Mouse (Mus musculus): ENCODE measurements around the gene Teddm1b.
"Not testable (repeated sequence)": the region's sequence is repeated elsewhere in the genome, so short reads cannot be mapped to it uniquely, and the experiment has no call there.

Gene Teddm1b

DNA sequence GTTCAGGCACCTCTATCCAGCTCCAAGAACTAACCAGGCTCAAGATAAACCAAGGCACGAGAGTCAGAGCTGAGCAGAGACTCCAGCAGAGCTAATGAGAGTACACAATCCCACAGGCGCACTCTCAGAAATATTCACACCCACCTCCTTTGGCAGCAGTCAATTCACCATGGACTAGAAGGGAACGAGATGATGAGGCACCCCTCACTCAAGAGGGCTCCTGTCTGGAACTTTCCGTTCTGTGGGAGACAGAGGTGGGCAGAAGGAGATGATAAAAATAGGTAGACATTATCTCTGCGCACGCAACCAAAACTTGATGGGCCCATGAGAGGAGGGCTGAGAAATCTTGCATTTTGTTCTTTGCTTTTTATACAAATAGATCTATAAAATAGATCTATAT lies at the start of gene Teddm1b:
Teddm1b (plus strand) TSS at position 301 of the 400 bp plus-strand sequence.
- DNase-seq, result no peak

DNA sequence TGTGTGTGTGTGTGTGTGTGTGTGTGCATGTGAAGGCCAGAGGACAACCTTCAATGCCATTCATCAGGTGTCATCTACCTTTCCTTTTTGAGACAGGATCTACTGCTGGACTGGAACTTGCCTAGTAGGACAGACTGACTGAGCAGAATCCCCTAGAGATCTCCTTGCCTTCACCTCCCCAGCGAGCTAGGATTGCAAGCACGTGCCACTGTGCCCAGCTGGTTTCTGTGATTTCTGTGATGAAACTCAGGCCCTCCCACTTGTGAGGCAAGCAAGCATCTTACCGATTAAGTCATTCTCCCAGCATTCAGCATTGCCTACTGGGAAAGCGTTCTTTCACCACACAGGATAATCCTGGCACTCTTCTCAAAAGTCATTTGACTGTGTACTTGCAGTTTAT lies 43.4 kb upstream of the Teddm1b start:
- DNase-seq, result no peak

DNA sequence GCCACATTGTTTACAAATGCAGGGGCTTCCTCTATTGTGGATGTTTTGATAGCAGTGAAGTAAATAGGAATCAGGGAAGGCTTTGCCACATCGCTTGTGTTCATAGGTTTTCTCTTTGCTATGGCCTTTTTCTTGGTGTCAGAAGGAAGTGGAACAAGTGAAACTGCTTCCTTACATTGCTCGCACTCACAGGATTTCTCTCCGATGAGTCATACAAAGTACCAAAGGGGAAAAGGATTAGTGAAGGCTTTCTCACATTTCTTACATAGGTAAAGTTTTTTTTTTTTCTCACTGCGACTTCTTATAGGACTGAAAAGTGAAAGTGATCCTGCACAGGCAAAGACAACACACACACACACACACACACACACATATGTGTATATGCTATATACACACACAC lies 38.1 kb upstream of the Teddm1b start:
- no peak for DNase-seq

DNA sequence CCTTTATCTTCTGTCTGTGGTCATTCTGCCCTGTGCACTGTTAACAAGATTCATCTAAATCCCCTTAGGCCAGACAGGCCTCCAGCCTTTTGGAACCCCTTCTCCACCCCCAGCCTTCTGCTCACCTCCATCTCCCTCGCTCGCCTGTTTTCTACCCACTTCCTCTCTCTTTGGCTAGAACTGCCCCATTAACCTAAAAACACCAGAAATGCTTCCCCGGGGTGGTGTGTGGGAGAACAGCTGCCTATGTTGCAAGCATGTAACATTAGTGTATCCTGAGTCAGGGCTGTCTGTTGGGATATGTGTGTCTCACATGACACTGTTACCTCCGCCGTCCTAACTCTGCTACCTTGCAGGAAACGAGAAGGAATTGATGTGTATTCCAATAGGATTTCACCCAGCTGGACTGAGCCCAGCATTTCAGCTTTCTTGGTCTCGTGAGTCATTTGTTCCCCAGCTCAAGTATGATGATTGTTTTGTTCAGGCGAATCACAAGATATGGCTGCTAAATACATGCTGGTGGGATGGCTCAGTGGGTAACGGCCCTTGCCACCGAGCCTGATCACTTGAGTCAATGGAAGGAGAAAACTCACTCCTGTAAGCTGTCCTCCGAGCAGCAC lies 31.9 kb upstream of the Teddm1b start:
- no peak for DNase-seq

DNA sequence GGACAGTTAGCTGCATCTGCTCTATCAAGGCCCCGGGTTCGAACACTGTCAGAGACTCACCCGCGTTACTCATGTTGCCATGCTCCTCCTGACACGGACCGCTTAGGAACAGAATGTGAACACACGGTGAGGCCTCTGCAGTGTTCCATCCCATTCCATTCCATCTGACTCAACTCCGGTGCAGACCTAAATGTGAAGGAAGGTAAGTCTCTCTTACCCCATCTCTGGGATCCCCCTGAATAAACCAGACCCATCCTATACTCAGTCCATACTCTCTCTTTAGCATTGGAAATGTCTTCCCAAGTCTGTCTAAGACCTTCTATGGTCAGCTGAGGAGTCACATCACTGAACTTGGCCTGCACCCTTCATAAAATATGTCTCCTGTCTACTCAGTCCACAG lies 30.1 kb upstream of the Teddm1b start, which contains the start of gene Rgsl1:
Rgsl1 (minus strand) TSS at position 101 of the 400 bp plus-strand sequence.
- no peak for DNase-seq

DNA sequence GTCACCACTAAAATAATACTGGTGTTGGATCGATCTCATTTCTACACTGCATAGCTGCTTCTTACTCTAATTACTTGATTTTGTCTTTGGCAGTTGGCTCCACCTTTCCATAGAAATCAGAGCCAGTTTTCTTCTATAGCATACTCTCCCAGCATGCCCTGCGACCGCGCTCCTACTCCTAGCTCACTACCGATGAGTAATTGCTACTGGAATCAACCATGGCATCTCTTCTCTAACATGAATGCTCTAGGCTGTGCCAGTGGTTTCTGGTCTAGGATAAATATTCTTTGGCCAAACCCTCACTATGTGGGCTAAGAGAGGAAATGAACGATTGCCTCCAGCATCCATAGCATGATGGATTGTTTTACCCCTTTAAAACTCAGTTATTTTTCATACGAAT lies 27.7 kb upstream of the Teddm1b start:
- no peak for DNase-seq

DNA sequence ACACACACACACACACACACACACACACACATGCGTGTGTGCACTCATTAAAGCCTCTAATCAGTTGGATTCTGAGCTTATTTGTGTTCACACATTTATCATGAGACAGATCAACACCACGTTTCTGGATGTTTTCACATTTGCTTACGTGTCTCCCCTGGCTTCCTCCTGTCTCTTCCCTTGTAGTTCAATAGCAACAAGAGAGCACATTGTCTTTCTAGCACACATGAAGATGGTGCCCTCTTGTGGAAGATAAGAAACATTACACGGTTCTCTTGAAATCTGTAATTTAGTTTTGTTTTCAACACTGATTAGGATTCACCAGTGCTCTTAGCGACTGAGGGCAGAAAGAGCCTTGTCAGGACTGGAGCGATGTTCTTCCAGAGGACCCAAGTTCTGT lies 27.3 kb upstream of the Teddm1b start:
- peak; percentile 72 for DNase-seq

DNA sequence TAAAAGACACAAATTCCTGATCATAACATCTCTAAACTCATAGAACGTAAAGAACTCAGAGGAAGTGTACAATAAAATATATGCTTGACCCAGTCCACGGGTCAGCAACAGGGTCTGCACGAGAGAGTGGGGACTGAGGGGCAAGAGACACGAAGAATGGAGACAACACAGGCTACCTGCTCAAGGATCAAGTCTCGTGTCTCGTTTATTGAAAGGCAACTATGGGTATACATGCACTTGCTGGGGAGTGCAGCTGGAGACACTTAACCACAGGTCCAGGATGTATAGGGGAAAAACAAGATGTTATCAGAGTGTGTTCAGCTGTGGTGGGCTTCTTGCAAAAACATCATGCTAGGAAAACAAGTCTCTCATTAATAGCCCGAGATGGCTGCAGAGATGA lies 21.4 kb upstream of the Teddm1b start:
- not testable (repeated sequence) for DNase-seq

DNA sequence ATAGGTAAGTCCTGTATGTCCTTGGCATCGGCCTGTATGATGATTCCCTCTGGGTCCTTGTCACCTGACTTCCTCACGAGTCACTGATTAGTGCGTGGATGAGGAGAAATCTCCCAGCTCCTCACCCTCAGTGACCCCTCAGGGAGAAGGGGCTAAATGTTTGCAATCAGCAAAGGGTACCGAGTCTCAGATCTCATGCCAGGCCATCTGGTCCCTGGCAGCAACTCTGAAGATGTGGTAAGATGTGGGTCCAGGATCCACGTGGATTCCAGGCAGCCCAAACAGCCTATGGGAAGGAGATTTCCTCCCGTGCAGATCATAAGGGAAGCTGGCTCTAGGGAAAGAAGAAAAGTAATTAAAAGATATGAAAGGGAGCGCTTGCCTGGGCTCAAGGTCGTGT lies 18.2 kb upstream of the Teddm1b start:
- DNase-seq, result no peak

DNA sequence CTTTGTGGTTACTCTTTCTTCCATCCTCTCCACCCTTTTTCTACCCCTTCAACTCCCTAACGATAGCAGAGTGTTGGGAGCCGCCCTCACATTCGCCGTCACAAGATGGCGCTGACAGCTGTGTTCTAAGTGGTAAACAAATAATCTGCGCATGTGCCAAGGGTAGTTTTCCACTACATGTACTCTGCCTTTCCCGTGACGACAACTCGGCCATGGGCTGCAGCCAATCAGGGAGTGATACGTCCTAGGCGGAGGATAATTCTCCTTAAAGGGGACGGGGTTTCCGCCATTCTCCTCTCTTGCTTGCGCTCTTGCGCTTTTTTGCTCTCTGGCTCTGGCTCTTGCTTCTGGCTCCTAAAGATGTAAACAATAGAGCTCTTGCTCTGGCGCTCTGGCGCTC lies 6.2 kb downstream of the Teddm1b start:
- not testable (repeated sequence) for DNase-seq

DNA sequence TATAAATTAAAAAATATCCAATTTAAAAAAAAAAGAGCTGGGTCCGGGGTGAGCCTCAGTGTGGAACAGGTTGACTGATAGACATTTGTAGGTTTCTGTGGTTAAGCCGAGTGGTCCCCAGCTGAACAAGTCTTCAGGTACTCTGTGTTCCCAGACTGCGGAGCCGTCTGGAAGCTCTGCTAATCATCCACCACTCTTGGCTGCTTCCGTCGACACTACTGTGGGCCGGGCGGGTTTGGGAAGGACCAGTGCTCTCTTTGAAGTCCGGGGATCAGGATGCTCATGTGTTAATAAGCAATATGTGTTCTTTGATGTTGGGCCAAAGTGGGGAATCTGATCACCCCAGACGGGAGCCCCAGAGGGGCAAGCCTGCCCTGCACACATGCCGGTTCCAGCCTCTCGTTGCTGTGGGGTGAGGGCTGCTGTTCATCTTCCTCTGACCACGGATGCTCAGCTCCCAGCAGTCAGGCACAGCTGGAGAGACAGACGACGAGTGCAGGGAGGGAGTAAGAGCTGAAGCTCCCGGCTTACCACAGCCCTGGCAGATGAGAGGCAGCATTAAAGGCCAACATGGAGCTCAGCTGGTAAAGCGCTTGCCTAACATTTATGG lies 12.0 kb downstream of the Teddm1b start:
- DNase-seq, result peak; percentile 8

DNA sequence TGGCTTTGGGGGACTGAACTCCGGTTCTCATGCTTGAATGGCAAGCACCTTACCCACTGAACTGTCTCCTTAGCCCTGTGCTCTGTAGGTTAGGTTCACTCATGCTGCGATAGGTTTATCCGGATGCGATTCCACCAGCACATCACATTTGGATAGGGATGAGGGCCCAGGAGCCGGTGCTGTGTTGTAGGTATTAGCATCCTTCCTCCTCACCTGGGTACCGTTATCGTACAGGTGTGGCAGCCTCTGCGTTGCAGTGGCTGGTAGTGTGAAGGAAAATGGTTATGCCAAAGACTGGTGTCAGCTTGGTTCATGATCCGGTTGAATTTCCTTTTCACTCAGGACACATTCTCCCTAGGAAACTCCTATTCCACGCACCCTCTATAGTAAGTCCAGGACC lies 16.0 kb downstream of the Teddm1b start:
- DNase-seq, result no peak

DNA sequence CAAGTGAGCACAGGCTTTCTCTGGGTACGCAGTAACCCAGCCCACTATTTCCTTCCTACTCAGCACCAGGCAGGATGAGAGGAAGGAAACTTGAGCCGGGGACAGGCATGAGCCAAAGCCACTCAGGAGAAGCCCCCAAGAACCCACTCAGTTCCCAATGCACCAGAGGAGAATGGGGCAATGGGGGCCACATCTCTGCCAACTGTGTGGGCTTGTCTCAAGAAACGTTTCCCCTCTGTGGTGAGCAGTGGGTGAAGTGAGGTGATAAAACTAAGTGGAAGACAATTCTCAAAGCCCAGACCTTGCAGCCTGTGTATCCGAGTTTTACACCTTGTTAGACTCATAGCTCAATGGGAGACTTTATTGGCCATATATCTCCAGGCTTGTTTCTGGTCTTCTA lies 17.3 kb downstream of the Teddm1b start, which contains the start of gene Teddm1a:
Teddm1a (plus strand) TSS at position 301 of the 400 bp plus-strand sequence.
- DNase-seq, result no peak

DNA sequence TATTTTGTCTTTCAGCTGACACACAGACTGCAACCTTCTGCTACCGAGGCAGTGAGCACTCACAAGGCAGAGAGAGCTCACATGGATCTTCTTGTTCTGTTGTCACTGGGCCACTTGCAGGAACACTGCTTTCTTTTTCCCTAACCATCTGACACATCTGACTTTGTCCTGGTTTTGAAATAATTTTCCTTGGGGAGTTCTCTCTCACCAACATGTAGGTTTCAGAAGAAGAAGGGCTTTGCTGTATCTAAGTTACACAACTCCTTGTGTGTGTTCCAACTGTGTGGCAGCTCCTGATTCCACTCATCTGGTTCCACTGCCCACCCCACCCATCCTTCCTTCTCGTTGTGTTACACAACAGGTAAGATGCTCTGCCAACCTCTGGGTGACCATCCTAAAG lies 19.6 kb downstream of the Teddm1b start:
- DNase-seq, result no peak

DNA sequence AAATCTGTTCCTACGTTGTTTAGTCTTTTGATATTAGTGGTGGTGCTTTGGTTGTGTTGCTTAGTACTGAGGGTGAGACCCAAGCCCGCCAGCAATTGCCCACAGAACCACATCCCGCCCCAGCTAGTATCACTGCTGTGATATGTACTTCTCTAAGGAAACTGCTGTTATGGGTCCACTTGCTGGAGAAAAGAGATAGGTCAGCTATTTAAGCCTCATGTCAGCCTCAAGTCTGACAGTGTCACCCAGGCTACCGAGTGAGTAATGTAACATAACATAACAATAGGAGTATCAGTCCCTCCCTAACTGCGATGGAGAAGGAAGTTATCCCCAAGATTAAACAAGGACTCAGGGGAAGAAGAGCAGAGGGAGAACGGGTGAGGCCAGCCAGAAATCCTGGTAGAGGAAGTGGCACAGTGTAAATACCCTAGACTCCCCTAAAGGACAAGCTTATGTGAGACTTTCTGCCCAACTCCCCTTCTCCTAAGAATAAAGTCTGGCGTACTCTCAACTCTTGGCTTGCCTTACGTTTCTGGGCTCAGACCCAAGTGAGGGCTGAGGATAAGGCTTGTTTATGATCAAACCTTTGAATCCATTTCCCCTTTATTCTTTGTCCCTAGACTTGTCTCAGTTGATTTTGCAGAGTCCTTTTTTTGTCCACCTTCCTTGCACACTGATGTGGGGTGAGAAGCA lies 20.2 kb downstream of the Teddm1b start:
- no peak for DNase-seq

DNA sequence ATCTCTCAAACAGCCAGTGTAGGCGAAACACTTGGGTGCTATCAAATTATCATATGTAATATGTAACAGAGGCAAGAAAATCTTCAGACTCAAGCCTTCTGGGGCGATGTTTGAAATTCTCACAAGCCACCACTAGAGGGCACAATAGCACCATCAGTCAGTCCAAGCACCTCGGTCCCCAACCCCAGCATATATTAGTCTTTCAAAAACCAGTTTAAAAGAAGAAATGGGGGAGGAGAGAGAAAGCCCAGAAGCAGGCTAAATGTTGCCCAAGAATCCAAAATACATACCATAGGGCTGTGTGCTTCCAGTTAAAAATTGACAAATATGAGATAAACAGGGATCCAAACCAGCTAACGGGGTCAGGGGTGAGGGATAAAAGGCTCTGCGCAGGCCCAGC lies 20.8 kb downstream of the Teddm1b start:
- peak; percentile 81 for DNase-seq

DNA sequence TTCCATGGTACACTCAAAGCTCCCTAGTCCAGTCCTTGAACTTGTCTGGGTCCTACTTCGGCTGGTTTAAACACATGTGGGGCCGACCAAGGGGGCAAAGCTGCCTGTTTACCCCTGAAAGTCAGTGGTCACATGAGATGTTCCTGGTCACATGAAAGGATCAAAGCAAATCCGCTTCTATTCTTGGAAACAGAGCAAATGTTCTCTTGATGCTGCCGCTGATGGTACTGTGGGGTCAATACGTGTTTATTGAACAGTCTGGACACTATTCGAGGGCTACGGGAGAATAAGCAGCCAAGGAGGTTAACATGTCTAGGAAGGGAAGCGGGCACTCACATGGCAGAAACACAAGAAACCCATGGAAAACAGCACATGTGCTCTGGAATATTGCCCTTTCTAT lies 23.1 kb downstream of the Teddm1b start:
- DNase-seq, result no peak

DNA sequence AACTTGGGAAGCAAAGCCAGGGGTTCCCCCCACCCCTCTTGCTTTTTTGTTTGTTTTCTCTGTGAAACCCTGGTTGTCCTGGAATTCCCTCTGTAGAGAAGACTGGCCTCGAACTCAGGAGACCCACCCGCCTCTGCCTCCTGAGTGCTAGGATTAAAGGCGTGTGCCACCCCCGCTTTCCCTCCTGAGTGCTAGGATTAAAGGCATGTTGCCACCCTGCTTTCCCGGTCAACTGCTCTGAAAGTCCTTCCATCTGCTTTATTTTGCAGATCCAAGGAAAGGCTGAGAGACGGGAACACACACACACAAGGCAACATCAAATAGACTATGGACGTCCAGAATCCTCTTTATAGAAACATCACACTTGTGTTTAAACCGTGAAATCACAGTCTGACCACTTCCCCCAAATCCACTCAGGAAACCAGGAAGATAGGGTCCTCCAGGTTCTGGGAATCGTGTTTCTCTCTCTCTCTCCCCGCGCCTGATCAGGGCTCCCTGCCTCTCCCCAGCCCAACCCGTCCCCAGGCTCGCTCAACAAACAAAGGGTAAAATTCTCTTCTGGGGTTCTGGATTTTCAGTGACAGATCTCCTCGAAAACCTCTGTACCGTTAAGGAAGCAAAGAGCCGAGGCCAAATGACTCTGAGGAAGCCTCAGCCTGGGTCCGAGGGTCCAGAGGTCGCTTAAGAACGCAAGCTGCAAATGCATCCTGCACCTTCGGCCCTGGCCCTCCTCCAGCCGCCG lies 25.0 kb downstream of the Teddm1b start:
- DNase-seq, result no peak

DNA sequence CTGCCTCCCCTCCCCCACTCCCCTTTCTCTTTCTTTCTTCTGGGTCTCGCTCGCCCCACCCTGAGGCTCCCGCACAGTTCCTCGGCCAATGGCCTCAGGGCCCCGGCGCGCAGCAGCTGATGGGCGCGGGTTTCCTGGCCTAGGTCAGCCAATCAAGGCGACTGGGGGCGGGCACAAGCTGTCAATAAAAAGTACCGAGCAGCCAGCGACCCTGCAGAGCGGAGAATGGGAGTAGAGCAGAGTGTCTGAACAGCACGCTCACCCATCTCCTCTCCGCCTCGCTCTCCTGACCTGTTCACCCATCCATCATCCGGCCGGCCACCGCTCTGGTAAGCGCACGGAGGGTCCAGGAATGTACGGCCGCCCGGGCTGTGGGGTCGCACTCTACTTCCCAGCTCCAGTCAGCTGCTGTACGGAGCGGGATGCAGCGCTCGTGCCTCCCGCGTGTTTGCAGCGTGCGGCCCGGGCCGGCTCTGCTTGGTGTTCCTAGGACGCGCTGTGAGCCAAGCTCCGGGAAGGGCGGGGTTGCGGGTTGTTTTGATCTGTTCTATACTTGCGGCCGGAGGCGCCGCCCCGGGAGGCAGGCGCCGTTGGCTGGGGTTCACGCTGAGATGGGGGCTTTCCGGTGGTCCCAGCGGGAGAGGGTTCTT lies 25.7 kb downstream of the Teddm1b start, which contains the start of the genes Glul and Teddm2:
Glul (plus strand) TSS at position 214 of the 650 bp plus-strand sequence.
Teddm2 (minus strand) TSS at position 498 of the 650 bp plus-strand sequence.
- DNase-seq, result peak; percentile 98

DNA sequence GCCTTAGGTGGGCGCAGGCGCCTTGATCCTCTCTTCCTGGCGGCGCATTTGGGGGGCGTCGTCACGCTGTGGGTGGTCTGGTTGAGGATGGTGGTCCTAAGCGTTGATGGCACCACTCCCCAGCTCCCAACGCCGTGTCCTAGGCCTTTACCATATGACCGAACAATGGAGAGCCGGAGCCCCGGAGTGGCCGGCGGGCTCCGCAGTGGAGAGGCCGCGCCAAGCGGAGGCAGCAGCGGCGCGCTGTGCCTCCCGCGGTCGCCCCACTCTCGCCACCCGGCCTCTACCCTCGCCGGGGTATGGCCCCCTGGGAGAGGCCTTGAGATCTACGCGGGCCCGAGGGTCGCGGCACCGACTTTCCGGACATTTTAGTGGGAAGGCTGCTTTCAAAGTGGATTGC lies 26.2 kb downstream of the Teddm1b start:
- no peak for DNase-seq

DNA sequence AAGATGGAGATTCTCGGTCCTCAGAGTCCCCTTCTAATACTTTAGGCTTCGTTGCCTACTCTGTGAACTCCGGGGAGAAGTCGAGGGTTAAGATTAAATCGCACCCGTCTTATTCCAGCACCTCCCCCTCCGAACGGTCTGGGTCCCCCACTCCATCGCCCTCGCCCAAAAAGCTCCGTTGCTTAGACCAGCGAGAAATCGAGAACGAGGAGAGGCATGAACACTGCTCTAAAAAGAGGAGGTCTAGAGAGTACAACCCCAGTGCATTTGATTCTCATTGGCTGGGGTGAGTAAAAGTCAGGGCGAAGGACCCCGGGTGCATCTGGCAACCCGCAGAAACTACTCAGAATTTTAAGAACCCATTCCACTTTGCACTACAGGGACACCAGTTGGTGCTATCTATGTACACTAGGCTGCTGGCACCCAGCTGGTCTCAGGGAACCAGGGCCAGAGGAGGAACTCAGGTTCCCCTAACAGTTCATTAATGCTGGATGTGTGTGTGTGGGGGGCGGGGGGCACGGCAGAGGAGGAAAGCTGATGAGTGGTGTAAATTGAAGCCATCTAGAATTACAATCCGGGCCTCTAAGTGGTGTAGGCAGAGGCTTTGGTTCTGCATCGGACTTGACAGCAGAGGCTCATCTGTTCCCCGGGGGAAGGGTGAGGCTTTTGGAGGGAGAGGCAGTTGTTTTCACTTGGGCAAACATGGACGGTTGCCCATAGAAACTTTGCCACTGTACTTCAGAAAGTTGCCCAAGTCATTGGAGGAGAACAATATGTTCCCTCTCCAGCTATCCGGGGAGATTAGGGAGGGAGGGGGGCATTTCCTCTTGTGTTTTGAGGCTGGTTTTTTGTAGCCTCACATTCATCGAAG lies 26.9 kb downstream of the Teddm1b start:
- peak; percentile 59 for DNase-seq

DNA sequence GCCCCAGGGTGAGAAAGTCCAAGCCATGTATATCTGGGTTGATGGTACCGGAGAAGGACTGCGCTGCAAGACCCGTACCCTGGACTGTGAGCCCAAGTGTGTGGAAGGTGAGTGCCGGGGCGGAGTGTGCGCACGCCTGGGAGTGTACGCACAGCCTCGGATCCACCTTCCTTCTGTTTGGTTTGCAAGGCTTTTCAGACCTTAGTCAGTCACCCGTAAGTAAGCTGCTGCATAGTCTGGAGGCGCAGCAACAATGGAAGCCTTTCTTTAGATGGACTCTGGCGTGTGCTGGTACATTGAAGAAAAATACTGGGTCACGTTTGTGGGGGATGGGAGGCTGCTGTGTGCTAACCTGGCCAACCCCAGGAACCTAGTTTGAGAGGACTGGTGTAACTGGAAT lies 28.9 kb downstream of the Teddm1b start:
- peak; percentile 54 for DNase-seq

All from embryo, embryonic 11 days (tissue).